Mouse (Mus musculus) NIH3T3 (cell line): ENCODE measurements around the gene Dnajc30.
"Not testable (repeated sequence)": the region's sequence is repeated elsewhere in the genome, so short reads cannot be mapped to it uniquely, and the experiment has no call there.

Experiments used
- DNase-seq: peaks from one replicate; pipeline ENCODE4 v3.0.0-alpha.2; 2012; ENCODE audit warnings: low read depth

Dnajc30 gene

DNA sequence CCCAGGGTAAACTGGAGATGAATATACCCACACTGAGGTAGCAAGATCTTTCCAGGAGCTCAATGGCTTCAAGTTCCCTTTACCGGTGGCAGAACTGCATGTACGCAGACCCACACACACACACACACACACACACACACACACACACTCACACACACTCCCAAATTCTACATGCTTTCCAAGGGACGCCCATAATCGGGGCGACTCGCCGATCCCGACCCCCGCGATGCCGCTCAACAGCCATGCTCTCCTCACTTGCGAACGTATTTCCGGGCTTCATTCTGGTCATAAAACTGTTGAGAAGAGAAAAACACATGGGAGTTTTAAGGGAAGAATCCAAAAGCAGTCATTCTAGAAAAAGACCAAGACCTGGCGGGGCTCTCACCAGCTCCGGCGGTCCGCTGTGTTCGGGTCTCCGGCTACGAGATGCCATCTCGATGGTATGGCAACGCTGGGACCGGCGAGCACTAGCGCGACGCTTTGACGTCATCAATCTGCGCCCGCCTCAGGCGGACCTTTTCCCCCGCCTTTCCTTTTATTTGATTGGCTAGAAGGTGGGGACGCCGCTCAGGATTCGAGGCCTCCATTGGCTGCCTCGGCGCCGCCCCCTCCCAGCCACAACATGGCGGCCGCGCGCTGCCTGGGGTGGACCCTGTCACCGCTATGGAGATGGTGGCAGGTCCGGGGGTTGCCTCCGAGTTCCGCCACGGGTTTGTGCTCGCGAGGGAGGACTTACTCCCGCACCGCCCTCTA, at the start of gene Dnajc30:
Dnajc30 (plus strand) TSS at position 574 of the 753 bp plus-strand sequence.
- peak; percentile 98 for DNase-seq

DNA sequence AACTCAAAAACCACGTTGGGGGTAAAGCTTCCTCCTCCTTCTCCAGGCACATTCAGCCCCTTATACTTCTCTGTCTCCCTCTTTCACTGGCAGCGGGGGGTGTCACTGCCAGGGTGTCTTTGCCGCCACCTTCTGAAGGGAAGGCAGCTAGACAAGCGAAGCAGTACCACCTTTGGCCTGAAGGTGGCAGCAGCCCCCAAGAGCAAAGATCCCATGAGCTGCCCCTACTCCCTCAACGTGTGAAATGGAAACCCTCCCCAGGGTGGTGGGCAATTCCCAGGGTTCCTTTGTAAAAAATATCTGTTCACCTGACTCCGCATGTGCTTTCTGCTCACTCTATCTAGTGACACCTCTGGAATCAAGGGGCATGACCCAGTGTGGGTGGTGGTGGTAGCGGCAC, 48.5 kb upstream of the Dnajc30 start:
- peak; percentile 91 for DNase-seq

DNA sequence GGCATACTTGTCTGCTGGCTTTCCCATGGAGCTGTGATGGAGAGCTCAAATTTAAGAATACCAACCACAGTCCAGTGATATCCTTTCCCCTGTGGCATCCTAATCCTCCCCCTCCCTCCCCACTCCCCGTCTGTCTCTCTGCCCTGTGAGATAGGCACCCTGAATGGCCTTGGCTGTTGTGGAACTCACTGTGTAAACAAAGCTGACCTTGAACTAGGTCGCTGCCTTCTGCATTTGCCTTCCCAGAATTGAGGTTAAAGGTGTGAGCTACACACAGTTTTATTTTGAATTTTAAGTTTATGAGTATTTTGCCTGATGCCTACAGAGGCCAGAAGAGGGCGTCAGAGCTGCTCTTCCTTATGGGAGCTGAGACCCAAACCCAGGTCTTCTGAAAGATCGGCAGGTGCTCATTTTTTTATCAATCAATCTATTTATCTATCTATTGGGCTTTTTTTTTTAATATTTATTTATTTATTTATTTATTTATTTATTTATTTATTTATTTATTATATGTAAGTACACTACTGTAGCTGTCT, 47.7 kb upstream of the Dnajc30 start:
- no peak for DNase-seq

DNA sequence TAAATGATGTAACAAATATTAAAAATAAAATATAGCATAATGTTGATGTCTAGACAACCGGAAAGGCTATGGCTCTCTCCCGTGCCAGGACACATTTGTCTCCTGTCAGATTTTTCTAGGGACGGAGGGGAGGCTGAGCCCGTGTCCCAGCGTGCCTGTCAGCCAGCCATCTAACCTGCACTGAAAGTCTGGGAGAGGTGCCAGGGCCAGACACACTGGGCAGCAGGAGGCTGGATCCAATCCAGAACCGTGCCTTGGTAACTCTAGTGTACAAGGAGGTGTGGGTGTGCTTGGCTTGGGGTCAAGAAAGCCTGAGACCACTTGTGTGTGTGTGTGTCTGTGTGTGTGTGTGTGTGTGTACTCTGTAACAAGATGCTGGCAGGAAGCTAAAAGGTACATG, 42.2 kb upstream of the Dnajc30 start:
- peak; percentile 49 for DNase-seq

DNA sequence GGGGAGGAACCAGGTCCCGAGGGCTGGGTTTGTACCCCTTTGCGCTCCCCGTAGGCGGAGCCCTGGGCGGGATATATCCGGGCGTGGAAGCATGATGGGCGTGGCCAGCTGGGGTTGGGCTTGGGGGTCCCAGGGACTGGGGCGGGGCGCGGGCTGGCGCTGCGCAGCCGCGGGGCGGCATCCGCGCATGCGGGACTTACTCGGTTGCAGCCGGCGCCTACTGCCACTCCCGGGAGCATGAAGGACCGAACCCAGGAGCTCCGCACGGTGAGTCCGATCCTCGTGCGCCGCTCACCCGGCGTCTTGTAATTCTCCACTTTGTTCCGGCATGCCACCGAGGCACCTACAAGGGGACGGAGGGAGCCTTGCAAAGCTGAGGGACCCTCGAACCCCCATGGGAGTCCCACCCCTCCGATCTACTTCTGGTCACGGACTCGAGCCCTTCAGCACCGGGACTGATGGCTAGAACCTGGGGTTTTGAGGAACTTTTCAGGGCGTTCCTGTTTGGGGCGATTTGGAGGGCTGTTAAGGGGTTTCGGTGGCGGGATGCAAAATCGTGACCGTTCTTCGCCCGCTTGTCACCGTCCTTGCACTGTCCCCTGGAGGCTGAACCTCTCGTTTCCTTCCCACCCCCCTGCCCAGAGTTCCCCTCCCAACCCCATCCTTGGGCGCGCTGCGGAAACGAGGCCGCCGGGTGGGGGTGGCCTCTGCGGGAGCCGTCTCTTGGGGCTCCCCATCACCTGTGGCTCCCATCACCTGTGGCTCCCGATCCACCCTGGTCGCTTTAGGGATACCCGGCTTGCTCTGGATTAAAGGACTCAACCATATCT, 40.4 kb upstream of the Dnajc30 start, which contains the start of gene Stx1a:
Stx1a (plus strand) TSS at position 139 of the 830 bp plus-strand sequence.
- DNase-seq: peak; percentile 97

DNA sequence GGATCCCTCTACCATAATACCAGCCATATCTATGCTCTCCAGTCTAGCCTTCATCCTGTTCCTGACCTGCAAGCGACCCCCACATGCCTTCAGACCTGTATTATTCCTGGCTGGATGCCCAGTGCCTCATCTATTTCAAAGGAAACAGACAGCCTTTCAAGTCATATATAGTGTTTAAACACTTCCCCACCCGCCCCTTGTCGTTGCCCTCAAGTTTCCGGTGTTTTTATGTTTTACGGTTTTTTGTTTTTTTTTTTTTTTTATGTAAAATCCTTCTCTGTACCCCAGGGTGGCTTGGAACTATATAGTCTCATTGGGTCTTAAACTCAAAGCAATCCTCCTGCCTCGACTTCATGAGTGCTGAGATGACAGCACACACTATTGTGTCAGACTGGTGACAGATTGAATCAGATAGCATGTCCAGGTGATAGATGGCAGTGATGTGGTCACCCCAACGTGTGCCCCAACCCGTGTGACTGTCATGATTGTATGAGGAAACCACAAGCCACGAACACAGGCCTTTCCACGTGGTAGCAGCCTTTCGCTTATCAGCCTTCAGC, 39.3 kb upstream of the Dnajc30 start:
- DNase-seq: peak; percentile 22

DNA sequence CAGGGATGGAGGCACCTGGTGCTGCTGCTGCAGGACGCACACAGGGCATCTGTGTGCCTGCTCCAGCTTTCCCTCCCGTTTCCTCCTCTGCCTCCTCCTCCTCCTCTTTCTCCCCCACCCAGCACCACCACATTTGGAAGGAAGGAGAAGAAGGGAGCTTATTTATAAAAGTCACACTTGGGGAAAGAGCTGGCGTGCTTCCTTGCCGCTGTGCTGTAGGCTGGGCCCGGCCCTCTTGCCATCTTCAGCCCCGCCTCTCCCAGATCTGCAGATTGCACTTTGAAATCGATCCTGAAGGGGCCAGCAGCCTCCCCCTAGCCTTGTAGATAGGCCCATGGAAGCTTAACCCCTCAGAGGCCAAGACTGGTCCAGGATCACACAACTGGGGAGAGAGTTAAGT, 38.1 kb upstream of the Dnajc30 start:
- no peak for DNase-seq

DNA sequence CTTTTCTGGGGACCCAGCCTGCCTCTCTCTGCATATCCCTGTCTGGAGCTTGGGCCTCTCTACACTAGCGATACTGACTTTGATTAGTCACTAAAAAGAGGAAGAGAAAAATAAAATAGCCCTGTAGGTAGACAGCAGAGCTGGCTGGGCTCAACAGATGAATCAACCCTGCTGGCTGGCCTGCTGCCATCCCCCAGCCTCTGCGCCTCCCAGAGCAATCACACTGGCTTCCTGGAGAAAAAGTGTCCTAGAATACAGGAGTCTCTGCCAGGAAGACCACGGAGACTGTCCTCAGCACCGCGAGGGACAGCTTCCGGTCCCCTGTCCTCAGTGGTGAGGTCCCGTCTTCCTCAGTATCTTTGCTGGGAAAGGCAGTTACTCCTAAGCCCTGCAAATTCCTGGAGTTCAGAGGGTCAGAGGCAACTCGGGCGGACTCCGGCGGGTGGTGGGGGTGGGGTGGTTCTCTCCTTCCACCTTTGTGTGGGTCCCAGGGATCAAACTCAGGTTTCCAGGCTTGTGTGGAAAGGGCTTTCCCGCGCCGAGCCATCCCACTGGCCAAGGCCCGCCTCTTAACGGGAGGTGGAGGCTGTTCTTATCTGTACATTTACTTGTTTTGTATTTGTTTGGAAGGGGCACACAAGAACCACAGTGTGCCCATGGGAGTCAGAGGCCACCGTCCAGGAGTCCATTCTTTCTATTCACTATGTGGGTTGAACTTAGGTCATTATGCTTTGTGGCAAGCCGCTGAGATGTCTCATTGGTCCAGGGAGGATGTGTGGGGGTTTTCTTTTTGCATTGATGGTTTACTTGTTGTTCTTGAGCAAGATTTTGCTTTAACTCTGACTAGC, 34.8 kb upstream of the Dnajc30 start:
- peak; percentile 91 for DNase-seq

DNA sequence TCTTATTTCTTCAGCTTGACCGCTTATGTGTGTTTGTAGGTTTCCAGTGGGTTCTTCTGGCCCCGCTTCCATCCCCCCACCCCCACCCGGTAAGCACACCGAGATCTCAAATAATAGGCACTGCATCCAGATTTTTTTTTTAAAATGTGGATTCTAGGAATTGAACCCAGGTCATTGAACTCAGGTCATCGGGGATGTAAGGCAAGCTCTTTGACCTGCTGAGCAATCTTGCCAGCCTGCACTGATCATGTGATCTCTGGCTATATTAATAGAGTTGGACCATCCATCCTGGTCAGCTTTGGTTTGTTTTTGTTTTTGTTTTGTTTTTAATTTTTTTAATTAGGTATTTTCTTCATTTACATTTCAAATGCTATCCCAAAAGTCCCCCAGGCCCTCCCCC, 31.4 kb upstream of the Dnajc30 start:
- no peak for DNase-seq

DNA sequence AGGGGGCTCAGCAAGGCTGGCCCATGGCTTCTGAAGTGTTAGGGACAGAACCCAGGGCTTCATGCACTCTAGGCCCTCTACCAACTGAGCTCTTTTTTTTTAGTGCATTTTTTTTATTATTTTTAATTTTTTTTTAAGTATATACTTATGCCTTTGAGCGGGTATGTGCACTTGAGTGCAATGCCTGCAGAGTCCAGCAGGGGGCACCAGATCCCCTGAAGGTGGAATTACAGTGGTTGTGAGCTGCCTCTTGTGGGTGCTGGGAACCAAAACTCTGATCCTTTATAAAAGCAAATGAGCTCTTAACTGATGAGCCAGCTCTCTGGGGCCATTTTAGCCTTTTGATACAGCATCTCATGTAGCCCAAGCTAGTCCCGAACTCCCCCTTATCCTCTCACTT, 29.4 kb upstream of the Dnajc30 start:
- DNase-seq: no peak

DNA sequence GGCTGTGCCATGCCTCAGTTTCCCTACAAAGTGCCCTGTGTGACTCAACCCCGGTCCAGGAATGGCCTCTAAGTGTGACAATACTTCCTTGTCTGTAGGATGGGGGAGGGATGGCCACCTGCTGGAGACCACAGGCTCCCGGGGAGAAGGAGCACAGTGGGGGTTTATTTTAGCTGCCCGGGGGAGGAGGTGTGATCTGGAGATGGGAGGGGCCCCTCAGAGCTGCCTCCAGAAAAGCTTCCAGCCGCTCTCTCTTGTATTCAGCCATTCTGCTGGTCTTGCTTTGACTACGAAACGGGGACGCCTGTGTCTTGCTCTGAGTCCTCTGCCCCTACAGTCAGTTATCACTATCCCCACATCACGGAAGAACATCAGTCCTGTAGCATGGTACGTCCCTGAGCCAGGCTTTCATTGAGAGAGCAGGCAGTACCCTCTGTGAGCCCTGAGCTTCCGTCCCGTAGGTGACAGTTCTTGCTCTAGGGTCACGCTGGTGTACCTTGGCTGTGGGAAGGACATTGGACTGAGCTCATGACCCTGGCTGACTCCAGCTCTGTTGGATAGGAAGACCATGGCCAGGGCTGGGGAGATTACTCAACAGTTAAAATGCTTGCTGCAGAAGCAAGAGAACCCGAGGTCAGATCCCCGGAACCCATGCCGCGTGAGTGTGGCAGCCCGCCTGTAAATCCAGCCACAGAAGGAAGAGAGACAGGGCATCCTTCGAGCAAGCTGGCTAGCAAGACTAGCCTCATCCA, 28.2 kb upstream of the Dnajc30 start:
- no peak for DNase-seq

DNA sequence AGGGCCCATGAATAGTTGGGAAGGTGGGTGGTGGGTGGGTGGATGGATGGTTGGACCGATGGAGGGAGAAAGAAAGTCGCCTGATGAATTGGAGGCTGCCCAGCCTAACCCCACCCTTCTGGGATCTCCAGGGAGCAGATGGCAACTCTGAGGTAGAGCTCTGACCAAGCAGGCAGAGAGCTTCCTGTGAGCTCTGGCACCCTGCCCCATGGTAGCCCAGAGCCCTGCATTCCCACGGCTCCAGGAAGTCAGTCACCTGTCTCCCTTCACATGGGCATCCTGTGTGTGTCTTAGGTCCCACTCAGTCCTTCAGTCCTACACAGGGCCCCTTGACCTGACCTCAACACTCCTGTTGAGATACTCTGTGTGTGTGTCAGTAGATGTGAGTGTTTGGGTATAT, 26.1 kb upstream of the Dnajc30 start:
- DNase-seq: no peak

DNA sequence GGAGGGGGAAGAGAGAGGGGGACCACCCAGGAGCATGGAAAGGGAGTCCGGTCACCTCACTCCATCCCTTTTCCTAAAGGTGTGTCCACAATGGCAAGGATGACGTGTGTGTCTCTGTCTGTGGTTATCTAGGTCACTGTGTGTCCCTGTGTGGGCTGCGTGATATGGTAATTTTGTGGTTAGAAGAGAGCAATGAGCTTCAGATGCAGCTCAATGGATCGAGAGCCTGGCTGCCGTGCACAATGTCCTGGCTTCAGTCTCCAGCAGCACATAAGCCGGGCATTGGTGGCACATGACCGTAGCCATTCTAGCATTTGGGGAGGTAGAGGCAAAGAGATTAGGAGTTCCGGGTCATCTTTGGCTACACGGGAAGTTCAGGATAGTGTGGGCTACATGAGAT, 24.5 kb upstream of the Dnajc30 start:
- no peak for DNase-seq

DNA sequence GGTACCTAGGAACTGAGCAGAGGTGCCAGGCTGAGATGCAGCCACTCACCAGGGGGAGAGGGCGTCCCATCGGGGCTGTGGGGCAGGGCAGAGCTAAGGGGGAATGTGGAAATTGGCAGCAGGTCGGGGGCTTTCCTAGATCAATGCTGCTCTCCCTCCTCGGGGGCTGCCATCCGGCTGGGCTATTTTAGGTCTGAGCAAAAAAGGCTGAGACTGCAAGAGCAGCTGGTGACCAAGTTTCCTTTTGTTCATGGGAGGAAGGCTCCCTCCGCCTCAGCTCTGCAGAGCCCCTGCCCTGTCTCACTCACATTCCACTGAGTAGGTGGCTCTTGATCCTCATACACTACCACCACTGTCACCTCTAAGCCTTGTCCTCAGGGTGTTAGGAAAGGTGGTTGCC, 23.9 kb upstream of the Dnajc30 start:
- DNase-seq: no peak

DNA sequence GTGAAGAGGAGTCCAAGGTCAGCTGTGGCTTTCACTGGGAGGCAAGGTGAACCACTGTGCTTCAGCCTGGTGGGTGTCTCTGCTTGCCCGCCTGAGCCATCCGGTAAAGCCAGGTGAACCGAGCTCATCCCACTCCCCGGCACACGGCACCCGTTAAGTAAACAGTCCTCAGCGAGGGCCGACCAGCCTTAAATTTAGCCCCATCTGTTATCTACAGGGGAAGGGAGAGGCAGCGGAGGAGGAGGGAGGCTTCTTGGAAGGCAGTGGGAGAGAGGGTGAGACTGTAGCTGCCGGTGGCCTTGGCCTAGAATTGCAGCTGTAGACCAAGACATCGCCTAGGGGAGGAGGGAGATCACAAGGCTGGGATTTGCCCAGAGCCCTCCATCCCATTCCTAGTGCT, 23.2 kb upstream of the Dnajc30 start:
- DNase-seq: no peak

DNA sequence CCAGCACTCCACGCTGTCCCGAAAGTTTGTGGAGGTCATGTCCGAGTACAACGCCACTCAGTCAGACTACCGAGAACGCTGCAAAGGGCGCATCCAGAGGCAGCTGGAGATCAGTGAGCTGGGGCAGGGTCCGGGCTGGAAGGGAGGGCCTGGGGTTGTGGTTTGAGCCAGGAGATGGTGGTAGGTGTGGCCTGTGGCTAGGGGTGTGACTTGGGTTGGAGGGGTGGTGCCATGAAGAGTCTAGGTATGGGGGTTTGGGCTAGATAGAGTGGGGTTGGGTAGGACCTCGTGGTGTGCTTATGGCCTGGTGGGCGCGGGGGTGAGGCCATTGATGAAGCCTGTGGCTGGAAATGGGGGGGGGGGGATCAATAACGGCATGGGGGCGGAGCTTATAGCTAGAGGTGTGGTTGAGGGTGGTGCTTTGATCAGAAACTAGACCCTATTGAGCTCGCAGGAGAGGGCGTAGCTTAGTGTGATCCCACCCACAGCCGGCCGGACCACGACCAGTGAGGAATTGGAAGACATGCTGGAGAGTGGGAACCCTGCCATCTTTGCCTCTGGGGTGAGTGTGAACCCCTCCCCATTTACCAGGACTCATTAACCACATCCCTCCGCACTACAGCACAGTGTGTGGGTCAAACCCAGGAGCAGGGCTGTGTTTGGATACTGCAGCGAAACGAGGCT, 21.8 kb upstream of the Dnajc30 start:
- DNase-seq: no peak

DNA sequence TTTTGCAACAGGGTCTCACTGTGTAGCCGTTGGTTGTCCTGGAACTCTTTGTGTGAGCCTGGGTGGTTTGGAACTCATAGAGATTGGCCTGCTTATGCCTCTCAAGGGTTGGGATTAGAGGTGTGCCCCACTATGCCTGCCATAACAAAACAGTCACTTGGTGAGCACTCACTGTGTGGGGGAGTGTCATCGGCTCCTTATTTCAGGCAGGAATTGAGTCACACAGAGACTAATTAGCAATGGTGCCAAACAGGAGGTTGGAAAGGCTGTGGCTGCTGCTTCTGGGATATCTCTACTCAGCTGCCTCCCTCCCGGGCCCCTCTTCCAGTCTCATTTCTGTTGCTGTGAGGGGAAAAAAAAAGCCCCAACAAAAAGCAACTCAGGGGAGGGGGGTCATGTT, 19.4 kb upstream of the Dnajc30 start:
- no peak for DNase-seq

DNA sequence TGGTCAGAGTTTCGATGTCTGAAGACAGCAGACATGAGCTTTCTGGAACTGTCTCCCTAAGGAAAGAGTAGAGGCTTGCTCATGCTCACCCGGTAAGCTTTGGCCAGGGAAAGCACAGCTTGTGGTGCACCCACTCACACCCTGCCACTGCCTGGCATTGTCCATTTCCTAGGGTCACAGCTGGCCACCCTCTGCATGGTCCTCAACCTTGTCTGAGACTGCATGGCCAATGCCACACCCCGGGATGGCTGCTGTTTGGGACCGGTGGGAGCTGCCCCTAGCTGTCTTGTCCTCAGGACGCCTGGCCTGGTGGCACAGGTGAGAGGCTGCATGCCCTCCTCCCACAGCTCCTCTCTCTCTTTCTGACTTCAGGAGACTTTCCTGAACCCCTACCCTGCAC, 15.5 kb upstream of the Dnajc30 start:
- DNase-seq: no peak

DNA sequence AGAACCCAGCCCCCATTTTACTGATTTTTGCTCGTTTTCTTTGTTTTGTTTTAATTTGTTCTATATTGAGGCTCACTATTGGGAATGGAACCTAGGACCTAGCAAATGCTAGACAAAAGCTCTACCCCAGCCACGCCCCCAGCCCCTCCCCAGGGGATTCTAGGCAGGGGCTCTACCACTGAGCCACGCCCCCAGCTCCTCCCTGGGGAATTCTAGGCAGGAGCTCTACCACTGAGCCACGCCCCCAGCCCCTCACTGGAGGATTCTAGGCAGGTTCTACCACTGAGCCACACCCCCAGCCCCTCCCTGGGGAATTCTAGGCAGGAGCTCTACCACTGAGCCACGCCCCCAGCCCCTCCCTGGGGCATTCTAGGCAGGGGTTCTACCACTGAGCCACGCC, 14.7 kb upstream of the Dnajc30 start:
- DNase-seq: not testable (repeated sequence)

DNA sequence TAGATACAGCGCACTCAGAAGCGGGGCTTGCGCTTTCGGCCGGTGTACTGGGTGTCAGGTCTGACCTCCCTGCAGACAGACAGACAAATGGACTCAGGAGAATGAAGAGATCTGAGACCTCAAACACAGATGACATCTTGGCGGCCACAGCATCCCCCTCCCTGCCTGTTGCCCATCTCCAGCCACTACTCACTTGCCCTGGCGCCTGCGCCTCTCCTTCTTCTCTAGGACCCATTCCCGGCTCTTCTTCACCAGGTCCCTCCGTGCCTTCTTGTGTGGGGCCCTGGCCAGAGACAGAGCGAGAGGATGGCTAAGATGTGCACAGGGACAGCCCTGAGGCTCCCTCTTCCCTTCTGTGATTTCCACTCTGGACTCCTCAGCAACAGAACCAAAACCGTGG, 10.6 kb upstream of the Dnajc30 start:
- DNase-seq: no peak

DNA sequence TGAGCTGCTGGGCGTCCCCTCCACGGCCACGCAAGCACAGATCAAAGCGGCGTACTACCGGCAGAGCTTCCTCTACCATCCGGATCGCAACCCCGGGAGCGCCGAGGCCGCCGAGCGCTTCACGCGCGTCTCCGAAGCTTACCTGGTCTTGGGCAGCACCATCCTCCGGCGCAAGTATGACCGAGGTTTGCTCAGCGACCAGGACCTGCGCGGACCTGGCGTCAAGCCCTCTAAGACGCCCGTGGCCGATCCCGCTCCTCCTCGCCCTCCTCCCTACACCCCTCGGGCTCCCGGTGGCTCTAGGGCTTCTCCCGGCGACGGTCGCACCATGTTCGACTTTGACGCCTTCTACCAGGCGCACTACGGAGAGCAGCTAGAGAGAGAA, 372 bp downstream of the Dnajc30 start:
- DNase-seq: no peak
